Mouse (Mus musculus) forebrain, embryonic 13.5 days (tissue): ENCODE measurements around the gene Slc32a1. TPM values are rescaled to one million over a fixed set of nuclear protein-coding genes. Genes with fewer than 3 reads are reported as not detected.

ENCODE experiments used
- ATAC-seq: fragments of 200-750 bp; cut with Nextera tagmentation; 2 replicates; pipeline ENCODE4 v1.8.0; 2017
- H3K27ac ChIP-seq: fragments of 300-500 bp; sonication (generic); 2 replicates; pipeline ENCODE4 v1.5.1; 2015; ENCODE audit warnings: inconsistent platforms, mild to moderate bottlenecking, moderate library complexity
- H3K27me3 ChIP-seq: fragments of 300-500 bp; sonication (generic); 2 replicates; pipeline ENCODE4 v1.6.1; 2015; ENCODE audit warnings: mild to moderate bottlenecking, inconsistent platforms
- H3K36me3 ChIP-seq: fragments of 300-500 bp; sonication (generic); 2 replicates; pipeline ENCODE4 v1.6.1; 2015; ENCODE audit warnings: mild to moderate bottlenecking, inconsistent platforms; ENCODE audit not compliant: poor library complexity, severe bottlenecking
- H3K4me1 ChIP-seq: fragments of 300-500 bp; sonication (generic); 2 replicates; pipeline ENCODE4 v1.6.1; 2015; ENCODE audit warnings: inconsistent platforms
- H3K4me2 ChIP-seq: fragments of 300-500 bp; sonication (generic); 2 replicates; pipeline ENCODE4 v1.6.1; 2015; ENCODE audit warnings: inconsistent platforms, mild to moderate bottlenecking, moderate library complexity
- H3K4me3 ChIP-seq: fragments of 300-500 bp; sonication (generic); 2 replicates; pipeline ENCODE4 v1.5.1; 2015; ENCODE audit warnings: mild to moderate bottlenecking, inconsistent platforms
- H3K9ac ChIP-seq: fragments of 300-500 bp; sonication (generic); 2 replicates; pipeline ENCODE4 v1.6.1; 2015; ENCODE audit warnings: mild to moderate bottlenecking, inconsistent platforms
- H3K9me3 ChIP-seq: fragments of 300-500 bp; sonication (generic); replicated peaks from 2 replicates; pipeline ENCODE4 v1.6.1; 2016; ENCODE audit warnings: inconsistent platforms
- WGBS: fragments of 180-500 bp; shearing (Covaris S2); methylation state at CpG from one replicate; pipeline ENCODE4 v1.1.7; 2015; 5-methylcytosine and 5-hydroxymethylcytosine counted together
- polyA plus RNA-seq: library from polyadenylated mRNA; unstranded; fragments of >200 nt; fragmentation: Nextera tagmentation; extraction: Ambion mirVana; gene quantifications from 2 replicates; pipeline ENCODE4 v1.2.1, GENCODE M21; 2015

The Slc32a1 gene
- 4.8 and 5.6 TPM in 2 replicates for polyA plus RNA-seq

DNA sequence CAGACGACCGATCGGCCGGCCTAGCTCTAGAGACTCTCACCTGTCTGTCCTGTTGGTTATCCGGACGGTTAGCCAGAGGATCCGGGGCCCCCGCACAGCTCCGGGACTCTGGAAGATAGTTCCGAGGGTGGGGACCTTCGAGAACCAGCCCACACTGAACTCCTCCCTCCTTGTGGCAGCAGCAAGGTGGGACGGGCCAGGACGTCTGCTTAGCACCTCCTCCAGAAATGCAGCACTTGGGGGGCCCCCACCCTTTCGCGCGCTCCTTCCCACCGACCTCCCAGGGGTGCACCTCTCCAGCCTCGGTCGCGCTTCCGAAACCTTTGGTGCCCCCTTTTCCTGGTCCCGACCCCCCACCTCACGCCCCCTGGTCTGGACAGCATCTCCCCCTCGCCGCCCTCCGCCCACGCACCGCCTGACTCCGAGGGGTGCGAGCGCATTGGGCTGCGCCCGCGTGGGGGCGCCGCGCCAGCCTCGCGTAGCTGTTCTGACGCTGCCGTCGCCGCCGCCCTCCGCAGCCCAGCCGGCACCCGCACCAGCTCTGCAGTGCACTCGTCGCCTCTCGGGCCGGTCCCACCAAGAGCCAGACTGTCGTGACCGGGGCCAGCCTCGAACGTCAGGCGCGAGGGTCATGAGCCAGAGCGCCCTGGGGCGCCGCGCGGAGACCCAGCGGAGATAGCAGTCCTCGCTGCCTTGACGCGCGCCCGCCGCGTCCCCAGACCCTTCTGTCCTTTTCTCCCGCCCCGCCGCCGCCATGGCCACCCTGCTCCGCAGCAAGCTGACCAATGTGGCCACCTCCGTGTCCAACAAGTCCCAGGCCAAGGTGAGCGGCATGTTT is at the start of gene Slc32a1:
TSS of gene Slc32a1 (plus strand) at position 280 of the 838 bp plus-strand sequence.
- Histone ChIP-seq H3K27ac (peak within 1 kb of the TSS; percentile 95), H3K4me1 (peaks cover 45% of the 10 kb centered on the region), H3K4me3 (peak within 1 kb of the TSS; percentile 54), H3K9ac (peak within 1 kb of the TSS; percentile 85), H3K36me3 (peaks cover 7% of the 10 kb centered on the region; the same call in 1 of the 2 replicates), H3K9me3 (no peaks in the 10 kb centered on the region), H3K4me2 (peak within 1 kb of the TSS; percentile 64), H3K27me3 (peaks cover 97% of the 10 kb centered on the region)
- peak; percentile 83 for ATAC-seq
- under 1% methylated on average over 71 of the region's 77 CpGs for WGBS

DNA sequence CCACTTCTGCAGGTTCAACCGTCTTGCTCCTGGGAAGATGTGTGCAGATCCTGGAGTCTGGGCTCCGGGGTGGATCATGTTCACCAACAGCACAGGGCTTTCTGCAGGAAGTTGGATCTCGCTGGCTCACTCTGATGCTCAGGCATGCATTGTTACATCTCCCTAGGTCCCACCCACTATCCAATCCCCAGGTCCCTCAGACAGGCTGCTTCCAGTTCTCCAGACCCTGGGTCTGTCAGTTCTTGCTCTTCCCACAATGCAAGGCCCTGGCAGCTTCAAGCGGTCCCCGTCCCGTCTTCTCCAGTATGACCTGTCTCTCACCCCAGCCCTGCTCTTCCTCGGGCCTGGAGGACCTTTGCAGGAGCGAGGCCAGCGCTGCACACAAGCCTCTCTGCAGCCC is 49.8 kb upstream of the Slc32a1 start:
- Histone ChIP-seq H3K36me3 (no peaks in the 10 kb centered on the region), H3K27ac (peak overlapping the region; percentile 91), H3K4me3 (no peak overlapping the region), H3K9ac (peak overlapping the region; percentile 52), H3K4me2 (peak overlapping the region; percentile 24; the same call in 1 of the 2 replicates), H3K4me1 (peaks cover 64% of the 10 kb centered on the region), H3K27me3 (peaks cover 4% of the 10 kb centered on the region), H3K9me3 (no peaks in the 10 kb centered on the region)
- 27% methylated on average over 9 of the region's 9 CpGs for WGBS
- no peak for ATAC-seq

DNA sequence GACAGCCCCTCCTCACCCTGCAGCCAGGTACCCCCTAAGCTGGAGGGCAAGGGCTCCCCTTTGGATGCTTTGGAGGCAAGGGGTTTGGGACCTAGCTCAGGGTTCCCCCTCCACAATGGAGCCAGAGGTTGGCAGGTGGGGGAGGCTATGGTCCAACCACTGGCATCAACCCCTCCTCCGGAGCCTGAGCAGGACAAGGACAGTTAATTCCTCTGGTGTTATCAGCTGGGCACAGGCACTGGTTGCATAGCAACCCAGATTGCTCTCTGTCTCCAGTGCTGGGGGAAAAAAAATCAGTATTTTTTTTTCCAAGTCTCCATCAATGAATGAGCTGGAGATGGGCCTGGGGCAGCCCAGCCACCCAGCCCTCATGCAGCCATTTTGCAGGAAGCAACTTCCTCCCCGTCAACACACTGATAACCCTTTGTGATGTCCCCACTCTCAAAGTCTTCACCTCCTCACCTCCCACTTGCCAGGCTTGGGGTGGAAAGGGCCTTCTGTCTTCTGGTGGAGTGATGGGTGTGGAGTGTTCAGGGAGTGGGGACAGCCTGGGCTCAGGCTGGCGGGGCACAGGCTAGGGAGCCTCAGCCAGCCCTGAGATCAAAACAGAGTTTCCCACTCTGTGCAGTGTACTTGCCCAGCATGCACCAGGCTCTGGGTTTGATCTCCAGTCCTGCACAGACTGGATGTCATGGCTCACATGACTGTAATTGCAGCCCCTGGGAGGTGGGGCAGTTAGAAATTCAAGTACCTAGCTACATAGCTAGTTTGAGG is 49.0 kb upstream of the Slc32a1 start:
- H3K27ac ChIP-seq = peak overlapping the region; percentile 91
- no peaks in the 10 kb centered on the region for H3K9me3 ChIP-seq
- peaks cover 57% of the 10 kb centered on the region for H3K4me1 ChIP-seq
- WGBS = 52% methylated on average over 3 of the region's 3 CpGs
- peak overlapping the region; percentile 24; the same call in 1 of the 2 replicates for H3K4me2 ChIP-seq
- no peaks in the 10 kb centered on the region for H3K36me3 ChIP-seq
- ATAC-seq = no peak
- peaks cover 7% of the 10 kb centered on the region for H3K27me3 ChIP-seq
- peak overlapping the region; percentile 52; the same call in 1 of the 2 replicates for H3K9ac ChIP-seq
- H3K4me3 ChIP-seq = no peak overlapping the region

DNA sequence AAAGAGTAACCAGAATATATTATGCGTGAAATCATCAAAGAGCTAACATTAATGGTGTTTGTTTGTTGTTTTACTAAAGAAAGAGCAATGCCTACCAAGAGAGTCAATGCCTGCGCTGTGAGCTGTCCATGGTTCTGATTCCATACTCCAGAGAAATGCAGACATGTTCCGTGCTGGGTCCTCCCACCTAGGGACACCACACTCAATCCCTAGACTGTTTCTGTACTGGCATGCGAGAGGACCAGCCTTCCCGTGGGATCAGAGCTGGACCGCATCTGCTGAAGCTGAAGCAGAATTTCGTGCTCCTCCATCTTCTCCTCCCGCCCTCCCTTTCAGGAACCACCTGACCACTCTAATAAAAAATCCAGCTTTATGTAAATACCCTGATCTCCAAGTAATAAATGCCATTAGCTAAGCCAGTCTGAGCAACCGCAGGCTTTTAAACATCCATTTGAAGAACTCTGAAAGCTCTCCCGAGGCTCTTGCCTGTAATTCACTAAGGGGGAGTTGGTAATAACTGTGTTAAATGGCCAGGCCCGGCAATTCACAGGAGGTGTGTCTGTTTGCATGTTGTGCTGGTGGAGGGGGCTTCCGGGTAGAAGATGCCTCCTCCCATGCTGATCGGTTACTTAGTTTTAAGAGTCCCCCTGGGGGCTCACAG is 40.0 kb upstream of the Slc32a1 start:
- 24% methylated on average over 13 of the region's 13 CpGs for WGBS

DNA sequence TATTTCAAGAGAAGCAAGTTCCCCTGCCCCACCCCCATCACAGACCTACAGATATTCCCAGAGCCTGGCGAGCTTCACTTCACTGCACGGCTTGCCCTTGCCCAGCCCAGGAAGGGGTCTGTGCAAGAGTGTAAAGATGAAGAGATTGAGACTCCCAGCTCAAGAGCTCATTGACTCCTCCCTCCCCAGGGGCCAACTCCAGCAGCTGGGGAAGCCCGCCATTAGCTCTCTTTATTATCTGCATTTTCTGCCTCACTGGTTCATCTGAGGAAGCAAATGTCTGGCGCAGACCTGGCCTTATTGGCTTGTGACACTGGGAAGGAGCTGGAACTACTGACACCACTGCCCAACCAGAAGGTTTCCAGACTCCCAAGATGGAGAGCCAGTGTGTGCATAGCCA is 30.6 kb upstream of the Slc32a1 start:
- H3K27me3 ChIP-seq = peaks cover 9% of the 10 kb centered on the region; the same call in 1 of the 2 replicates
- peaks cover 13% of the 10 kb centered on the region; the same call in 1 of the 2 replicates for H3K4me1 ChIP-seq
- no peaks in the 10 kb centered on the region for H3K9me3 ChIP-seq
- H3K9ac ChIP-seq = no peak overlapping the region
- no peak overlapping the region for H3K4me2 ChIP-seq
- no peaks in the 10 kb centered on the region for H3K36me3 ChIP-seq
- no peak for ATAC-seq
- no peak overlapping the region for H3K27ac ChIP-seq
- 19% methylated on average over 4 of the region's 4 CpGs for WGBS
- no peak overlapping the region for H3K4me3 ChIP-seq

More for the DNA sequence above, 40.0 kb upstream of the Slc32a1 start:
- no peaks in the 10 kb centered on the region for H3K36me3 ChIP-seq
- no peaks in the 10 kb centered on the region for H3K9me3 ChIP-seq
- peak; percentile 24; the same call in 1 of the 2 replicates for ATAC-seq
- H3K4me3 ChIP-seq = no peak overlapping the region
- no peak overlapping the region for H3K9ac ChIP-seq
- H3K4me2 ChIP-seq = no peak overlapping the region
- H3K4me1 ChIP-seq = peaks cover 21% of the 10 kb centered on the region
- peak overlapping the region; percentile 68; the same call in 1 of the 2 replicates for H3K27ac ChIP-seq
- H3K27me3 ChIP-seq = peaks cover 17% of the 10 kb centered on the region

DNA sequence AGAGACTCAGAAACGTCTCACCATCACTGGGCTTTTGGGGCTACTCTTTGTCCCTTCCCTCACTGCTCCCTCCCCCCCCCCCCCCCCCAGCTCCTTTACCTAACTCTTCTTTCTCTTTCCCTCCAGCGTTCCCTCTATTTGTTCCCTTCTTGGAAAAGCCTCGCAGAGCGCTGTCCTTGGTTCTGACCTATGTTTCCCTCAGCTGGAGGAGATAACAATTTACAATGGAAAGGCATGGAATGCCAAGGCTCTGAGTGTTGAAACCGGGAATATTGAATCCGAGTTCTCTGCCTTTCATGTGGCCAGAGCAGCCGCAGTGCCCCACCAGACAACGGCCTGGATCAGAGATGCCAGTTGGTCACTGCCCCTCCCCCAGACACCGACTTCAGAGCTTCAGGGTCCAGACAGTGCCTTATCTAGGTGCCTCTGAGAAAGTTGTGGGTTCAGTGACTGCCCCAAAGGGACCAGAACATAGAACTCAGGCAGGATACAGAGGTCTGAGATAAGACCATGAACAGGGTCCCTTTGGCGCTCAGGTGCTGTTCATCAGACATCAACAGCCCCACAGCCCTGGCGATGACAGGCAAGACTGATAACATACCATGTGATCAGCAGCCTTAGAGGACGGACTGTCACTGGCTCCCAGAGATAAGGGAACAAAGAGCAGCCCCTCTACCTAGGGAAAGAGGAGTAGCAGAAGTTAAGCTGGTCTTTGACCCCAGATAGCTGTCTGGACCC is 25.8 kb upstream of the Slc32a1 start:
- no peaks in the 10 kb centered on the region for H3K9me3 ChIP-seq
- peaks cover 30% of the 10 kb centered on the region for H3K4me1 ChIP-seq
- no peak overlapping the region for H3K27ac ChIP-seq
- no peak overlapping the region for H3K4me2 ChIP-seq
- peaks cover 19% of the 10 kb centered on the region for H3K27me3 ChIP-seq
- no peak overlapping the region for H3K9ac ChIP-seq
- 14% methylated on average over 12 of the region's 12 CpGs for WGBS
- no peaks in the 10 kb centered on the region for H3K36me3 ChIP-seq
- H3K4me3 ChIP-seq = no peak overlapping the region
- no peak for ATAC-seq

DNA sequence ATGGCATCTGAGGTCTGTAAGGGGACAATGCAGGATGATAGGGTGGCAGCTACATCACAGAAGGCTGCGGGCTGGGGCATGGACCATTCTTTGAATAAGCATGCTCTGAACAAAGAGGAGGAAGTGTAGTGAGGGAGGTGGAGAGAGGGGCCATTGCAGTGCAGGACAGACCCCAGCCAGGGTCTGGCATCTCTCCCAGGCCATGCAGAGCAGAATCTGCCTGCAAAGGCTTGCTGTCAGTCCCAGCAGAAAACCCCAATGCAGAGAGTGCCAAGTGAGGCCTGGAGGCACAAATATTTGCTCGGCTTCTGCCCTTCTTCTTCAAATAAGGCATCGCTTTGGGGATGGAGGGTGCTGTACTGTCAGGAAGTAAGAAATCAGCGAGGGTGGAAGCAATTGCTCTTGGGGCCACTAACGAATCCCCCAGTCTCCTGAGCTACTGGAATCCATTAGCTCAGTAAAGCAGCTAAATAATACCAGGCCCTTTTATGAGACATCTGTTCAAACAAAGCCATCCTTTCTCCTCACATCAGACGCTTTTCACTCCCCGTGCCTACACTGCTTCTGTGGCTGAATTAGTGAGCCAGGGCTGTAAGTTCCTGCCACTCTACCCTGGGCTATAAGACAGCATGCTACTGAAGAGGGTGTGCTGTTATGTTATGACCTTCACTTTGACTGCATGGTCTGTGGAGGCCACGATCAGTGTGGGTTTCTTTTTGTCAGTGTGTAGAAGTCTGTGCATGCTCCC is 21.9 kb upstream of the Slc32a1 start:
- Histone ChIP-seq H3K9me3 (no peaks in the 10 kb centered on the region), H3K4me1 (peaks cover 45% of the 10 kb centered on the region), H3K27me3 (peaks cover 16% of the 10 kb centered on the region), H3K36me3 (no peaks in the 10 kb centered on the region), H3K9ac (peak overlapping the region; percentile 50), H3K27ac (peak overlapping the region; percentile 91), H3K4me2 (peak overlapping the region; percentile 2), H3K4me3 (no peak overlapping the region)
- WGBS = 11% methylated on average over 8 of the region's 8 CpGs
- peak; percentile 86 for ATAC-seq

DNA sequence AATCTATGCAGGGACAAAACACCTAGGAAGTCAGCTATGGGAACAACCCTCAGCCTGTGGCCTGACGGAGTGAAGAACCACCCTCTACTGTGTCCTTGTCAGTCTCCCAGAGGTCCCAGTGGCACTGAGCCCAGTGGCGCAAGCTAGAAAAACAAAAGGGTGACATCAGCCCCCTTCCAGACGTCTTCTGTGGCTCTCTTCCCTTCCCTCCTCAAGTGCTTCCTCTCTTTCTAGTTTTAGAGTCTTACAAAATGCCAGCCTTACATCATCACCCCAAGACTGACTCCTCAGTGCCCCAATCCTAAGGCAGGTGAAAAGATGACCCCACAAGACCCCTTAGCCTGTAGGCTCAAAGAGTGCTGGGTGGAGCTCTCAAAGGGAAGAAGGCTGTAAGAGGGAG is 20.1 kb upstream of the Slc32a1 start:
- WGBS = 36% methylated on average over 3 of the region's 3 CpGs
- no peak overlapping the region for H3K9ac ChIP-seq
- no peaks in the 10 kb centered on the region for H3K36me3 ChIP-seq
- peaks cover 48% of the 10 kb centered on the region for H3K4me1 ChIP-seq
- H3K4me3 ChIP-seq = no peak overlapping the region
- ATAC-seq = no peak
- H3K27ac ChIP-seq = no peak overlapping the region
- H3K4me2 ChIP-seq = no peak overlapping the region
- H3K27me3 ChIP-seq = peaks cover 5% of the 10 kb centered on the region
- H3K9me3 ChIP-seq = no peaks in the 10 kb centered on the region

DNA sequence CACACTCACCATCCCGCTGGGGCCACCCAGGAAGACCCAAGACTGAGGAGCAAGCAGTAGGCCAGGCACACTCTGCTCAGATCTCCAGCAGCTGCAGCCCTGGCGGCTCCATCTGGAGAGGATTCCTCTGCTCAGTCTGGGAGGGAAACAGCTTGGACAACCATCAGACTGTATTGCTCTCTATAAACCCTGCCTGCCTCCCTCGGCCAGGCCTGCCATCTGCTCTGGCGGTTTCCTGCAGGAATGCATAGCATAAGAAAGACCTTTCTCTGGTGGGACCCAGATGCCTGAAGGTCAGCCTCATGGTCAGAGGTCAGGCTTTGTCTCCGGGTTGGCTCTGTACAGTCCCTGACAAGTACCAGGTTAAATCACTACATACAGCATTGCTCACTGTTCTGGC is 19.3 kb upstream of the Slc32a1 start:
- no peak overlapping the region for H3K4me2 ChIP-seq
- no peaks in the 10 kb centered on the region for H3K36me3 ChIP-seq
- WGBS = 58% methylated on average over 5 of the region's 5 CpGs
- H3K27me3 ChIP-seq = peaks cover 8% of the 10 kb centered on the region
- no peaks in the 10 kb centered on the region for H3K9me3 ChIP-seq
- no peak overlapping the region for H3K9ac ChIP-seq
- ATAC-seq = 0 out of 2 replicates have a peak, but pooled peaks have one; percentile 34
- no peak overlapping the region for H3K4me3 ChIP-seq
- H3K27ac ChIP-seq = 0 out of 2 replicates have a peak overlapping the region, but pooled peaks have one; percentile 3
- H3K4me1 ChIP-seq = peaks cover 56% of the 10 kb centered on the region

DNA sequence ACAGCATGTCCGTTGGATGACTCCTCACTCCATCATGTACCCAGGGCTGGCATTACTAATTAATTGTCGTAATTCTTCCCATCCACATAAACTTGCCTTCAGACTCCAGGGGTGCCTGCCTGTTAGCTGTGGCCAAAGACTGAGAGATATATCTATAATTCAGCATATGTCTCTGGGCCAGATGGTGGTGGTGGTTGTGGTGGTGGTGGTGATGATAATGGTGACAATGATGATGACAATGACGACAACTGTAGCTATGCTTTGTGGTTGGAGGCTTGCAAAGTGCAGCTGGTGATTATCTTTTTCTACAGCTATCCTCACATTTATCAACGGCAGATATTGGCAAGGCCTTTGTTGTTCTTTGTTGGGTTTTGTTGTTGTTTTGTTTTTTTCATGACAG is 17.2 kb upstream of the Slc32a1 start:
- H3K4me1 ChIP-seq = peaks cover 58% of the 10 kb centered on the region
- WGBS = 83% methylated on average over 4 of the region's 4 CpGs
- H3K36me3 ChIP-seq = no peaks in the 10 kb centered on the region
- H3K9ac ChIP-seq = no peak overlapping the region
- H3K4me3 ChIP-seq = no peak overlapping the region
- H3K27ac ChIP-seq = no peak overlapping the region
- H3K27me3 ChIP-seq = 0 out of 2 replicates have a peak, but pooled peaks cover 12% of the 10 kb centered on the region
- no peak for ATAC-seq
- H3K9me3 ChIP-seq = no peaks in the 10 kb centered on the region
- H3K4me2 ChIP-seq = no peak overlapping the region
